Mouse (Mus musculus) common myeloid progenitor, adult 5-6 weeks (primary cell): Measurements from ENCODE around the gene Gpr156. TPM values are rescaled to one million over a fixed set of nuclear protein-coding genes. Genes with fewer than 3 reads are reported as not detected.

Experiments used
- ATAC-seq: replicated peaks from 2 replicates; pipeline ENCODE4 v1.8.0; 2016; ENCODE audit warnings: low read depth, mild to moderate bottlenecking, moderate TSS enrichment, inconsistent platforms; ENCODE audit not compliant: poor library complexity, severe bottlenecking
- total RNA-seq: library from RNA; stranded (forward); fragments of 200-1000, 187-1606 nt; gene quantifications from 2 replicates; pipeline ENCODE4 v1.2.3, GENCODE M21; 2017

The Gpr156 gene
- not detected in 2 replicates for total RNA-seq

GRCm38 (mm10) chr16:37916138-37916817 lies at the start of gene Gpr156:
Gene Gpr156, plus strand, starts transcription at chr16:37916496.
- ATAC-seq, result peak; percentile 45; the same call in 1 of the 2 replicates

DNA sequence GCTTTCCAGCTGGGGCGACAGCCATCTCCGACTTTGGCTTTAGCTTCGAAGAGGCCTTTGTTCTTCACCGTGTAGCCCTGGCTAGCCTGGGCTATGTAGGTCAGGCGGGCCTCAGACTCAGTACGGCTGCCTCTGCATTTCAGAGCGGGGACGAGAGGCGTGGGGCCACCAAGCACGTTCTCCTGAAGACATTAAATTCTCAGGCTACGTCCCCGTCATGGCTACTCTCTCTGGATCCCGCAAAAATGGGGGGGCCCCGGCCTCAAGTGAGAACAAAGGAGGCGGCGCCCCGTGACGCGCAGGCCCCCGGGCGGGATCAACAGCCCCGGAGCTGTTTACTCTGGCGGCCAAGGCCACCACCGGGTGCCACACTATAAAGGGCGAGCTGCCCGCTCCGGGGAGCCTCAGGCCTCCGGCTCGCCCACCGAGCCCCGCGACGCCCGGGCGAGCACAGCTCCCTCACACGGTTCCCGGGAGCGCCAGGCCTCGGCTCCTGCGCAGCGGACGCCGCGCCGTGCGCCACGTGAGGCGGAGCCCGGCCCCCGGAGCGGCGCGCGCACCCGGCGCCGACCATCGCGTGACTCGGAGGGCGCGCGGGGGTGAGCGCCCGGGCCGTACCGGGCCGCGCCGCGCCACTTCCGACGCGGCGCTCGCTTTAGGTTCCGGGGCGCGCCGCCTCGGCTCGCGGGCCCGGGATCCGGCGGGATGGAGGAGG lies 48.3 kb upstream of the Gpr156 start, which contains the start of gene Lrrc58:
Gene Lrrc58, plus strand, starts transcription at position 599 of the 715 bp plus-strand sequence.
- ATAC-seq, result peak; percentile 51

GRCm38 (mm10) chr16:37868506-37869469 lies 47.5 kb upstream of the Gpr156 start:
- peak; percentile 31 for ATAC-seq

GRCm38 (mm10) chr16:37869470-37870231 lies 46.6 kb upstream of the Gpr156 start:
- peak; percentile 38 for ATAC-seq

DNA sequence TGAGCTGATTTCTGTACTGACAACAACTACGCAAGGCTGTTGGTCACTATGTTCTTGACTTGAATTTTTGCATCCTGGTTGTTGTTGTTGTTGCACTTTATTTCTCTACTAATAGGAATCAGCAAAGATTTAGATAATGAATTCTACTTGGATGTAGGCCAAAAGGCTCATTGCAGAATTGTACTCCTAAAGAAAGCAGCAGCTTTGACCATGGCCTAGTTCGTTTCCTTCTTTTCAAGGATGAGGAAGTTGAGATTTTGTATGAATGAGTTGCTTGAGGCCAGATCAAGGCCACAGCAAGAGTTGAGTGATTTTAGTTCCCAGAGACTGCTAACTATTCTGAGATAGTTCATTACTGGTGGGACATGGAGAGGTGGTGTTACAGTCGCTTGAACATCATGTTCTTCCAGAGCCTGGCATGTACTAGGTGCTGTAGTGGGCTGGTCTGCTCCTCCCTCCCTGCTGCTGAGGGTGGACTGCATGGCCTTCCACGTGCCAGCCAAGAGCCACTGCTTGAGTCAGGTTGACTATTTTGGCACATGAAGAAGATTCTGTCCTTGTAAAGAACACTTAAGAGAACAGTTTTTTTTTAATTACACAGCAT lies 45.1 kb upstream of the Gpr156 start:
- peak; percentile 30; the same call in 1 of the 2 replicates for ATAC-seq

DNA sequence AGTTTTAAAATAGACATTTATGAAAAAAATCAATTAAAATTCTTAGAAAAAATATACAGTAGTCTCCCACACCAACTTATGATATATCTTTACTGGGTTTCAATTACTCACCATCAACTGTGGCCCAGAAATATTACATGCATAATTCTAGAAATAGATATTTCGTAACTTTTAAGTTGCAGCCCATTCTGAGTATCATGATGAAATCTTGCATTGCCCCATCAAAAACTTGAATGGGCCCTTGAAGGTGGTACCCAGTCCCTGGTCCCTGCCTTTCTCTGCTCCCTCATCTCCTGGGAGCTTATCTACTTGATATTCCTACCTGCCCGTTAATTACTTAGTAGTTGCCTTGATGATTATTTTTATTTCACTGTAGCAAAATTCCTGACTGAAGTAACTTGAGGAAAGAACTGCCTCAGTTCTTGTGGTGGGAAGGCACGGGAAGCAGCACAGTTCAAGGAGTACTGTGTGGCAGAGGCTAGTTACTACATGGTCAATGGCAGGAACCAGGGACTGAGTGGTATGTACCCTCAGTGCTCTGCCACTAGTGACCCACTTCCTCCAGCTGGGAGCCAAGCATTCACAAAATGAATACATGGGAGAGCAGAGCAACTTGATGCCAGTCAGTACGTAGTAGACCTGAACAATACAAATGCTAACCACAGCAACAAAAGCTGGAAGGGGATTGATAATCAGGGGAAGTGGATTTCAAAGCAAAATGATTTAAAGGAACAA lies 41.6 kb upstream of the Gpr156 start:
- 0 out of 2 replicates have a peak, but pooled peaks have one; percentile 29 for ATAC-seq

- ATAC-seq, result no peak
Observed at GRCm38 (mm10) chr16:37877406-37877805, 38.9 kb upstream of the Gpr156 start.

DNA sequence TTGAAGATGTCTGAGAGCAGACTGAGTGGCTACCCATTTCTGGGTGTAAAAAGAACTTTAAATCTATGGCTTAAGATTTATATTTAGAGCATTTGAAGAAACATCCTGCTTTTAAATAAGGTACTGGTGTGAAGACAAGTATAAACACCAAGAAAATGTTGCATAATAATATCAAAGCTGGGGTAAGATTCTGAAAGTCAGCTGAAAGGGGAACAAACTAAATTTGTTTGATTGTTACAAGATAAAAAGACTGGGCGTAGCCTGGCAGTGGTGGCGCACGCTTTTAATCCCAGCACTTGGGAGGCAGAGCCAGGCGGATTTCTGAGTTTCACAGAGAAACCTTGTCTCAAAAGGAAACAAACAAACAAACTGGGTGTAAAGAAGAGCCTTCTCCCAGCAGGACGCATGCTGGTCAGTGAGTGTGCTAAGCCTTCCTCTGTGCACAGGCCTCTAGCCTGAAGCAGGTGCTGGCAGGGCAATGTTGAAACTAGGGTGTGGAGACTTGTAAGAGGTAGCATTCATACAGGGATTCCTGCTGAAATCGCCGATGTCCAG lies 37.3 kb upstream of the Gpr156 start:
- 0 out of 2 replicates have a peak, but pooled peaks have one; percentile 30 for ATAC-seq

GRCm38 (mm10) chr16:37879750-37880419 lies 36.4 kb upstream of the Gpr156 start:
- ATAC-seq, result no peak

GRCm38 (mm10) chr16:37881168-37881567 lies 35.1 kb upstream of the Gpr156 start:
- ATAC-seq, result no peak

- no peak for ATAC-seq
Observed at GRCm38 (mm10) chr16:37888986-37889385, 27.3 kb upstream of the Gpr156 start.

- ATAC-seq, result no peak
Observed at GRCm38 (mm10) chr16:37892667-37893066, 23.6 kb upstream of the Gpr156 start.

GRCm38 (mm10) chr16:37893381-37893780 lies 22.9 kb upstream of the Gpr156 start:
- ATAC-seq, result no peak

DNA sequence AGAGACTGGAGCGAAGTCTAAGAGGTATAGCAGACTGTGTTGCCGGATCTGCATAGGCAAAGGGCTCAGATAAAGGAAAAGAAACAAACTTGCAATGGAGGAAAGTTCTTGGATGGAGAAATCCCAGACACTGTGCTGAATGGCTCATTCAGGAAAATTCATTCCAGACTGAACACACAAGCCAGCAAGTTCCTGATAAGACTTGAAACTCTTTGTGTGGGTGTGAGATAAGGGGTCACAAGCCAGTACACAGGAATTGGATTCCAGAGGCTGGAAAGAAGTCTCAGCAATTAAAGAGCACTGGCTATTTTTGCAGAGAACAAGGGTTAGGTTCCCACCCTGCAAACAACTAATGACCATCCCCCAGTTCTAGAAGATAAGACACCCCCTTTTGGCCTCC lies 22.4 kb upstream of the Gpr156 start:
- ATAC-seq, result no peak

- ATAC-seq, result no peak
Observed at GRCm38 (mm10) chr16:37898790-37899189, 17.5 kb upstream of the Gpr156 start.

DNA sequence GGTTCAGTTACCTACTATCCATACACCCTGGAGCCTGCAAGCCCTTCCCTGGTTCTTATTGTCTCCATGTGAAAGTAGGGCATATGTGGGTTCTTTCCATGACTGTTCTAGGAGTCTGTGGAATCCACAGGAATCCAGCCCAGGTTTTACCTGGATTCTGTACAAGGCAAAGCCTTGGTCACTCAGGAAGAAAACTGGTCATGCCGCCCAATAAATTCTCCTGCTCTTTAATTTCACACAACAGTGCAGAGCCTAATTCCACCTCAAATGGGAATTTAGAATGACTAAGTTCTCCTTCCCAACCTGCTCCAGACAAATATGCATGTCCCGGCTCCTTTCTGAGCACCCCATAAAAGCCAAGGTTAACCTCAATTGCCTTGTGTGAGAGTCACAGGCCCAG lies 16.9 kb upstream of the Gpr156 start:
- no peak for ATAC-seq

- no peak for ATAC-seq
Observed at GRCm38 (mm10) chr16:37901318-37901717, 15.0 kb upstream of the Gpr156 start.

GRCm38 (mm10) chr16:37906456-37906855 lies 9.8 kb upstream of the Gpr156 start:
- ATAC-seq, result no peak
